Mouse (Mus musculus) liver, embryonic 13.5 days (tissue): ENCODE measurements around the gene Arid5b. TPM values are rescaled to one million over a fixed set of nuclear protein-coding genes. Genes with fewer than 3 reads are reported as not detected.

ENCODE experiments used
- ATAC-seq: fragments of 200-750 bp; cut with Nextera tagmentation; 2 replicates; pipeline ENCODE4 v1.8.0; 2017; ENCODE audit warnings: low read depth, mild to moderate bottlenecking, moderate number of reproducible peaks, moderate library complexity
- DNase-seq: peaks from one replicate; pipeline ENCODE4 v3.0.0; 2022
- H3K27ac ChIP-seq: fragments of 300-500 bp; sonication (generic); 2 replicates; pipeline ENCODE4 v1.5.1; 2015; ENCODE audit warnings: moderate library complexity, mild to moderate bottlenecking, inconsistent platforms
- H3K27me3 ChIP-seq: fragments of 300-500 bp; sonication (generic); 2 replicates; pipeline ENCODE4 v1.6.1; 2015; ENCODE audit warnings: mild to moderate bottlenecking, inconsistent platforms
- H3K36me3 ChIP-seq: fragments of 300-500 bp; sonication (generic); 2 replicates; pipeline ENCODE4 v1.6.1; 2015; ENCODE audit warnings: mild to moderate bottlenecking, inconsistent platforms
- H3K4me1 ChIP-seq: fragments of 300-500 bp; sonication (generic); replicated peaks from 2 replicates; pipeline ENCODE4 v1.6.1; 2015; ENCODE audit warnings: inconsistent platforms
- H3K4me2 ChIP-seq: fragments of 300-500 bp; sonication (generic); 2 replicates; pipeline ENCODE4 v1.6.1; 2015; ENCODE audit warnings: inconsistent platforms, mild to moderate bottlenecking, moderate library complexity
- H3K4me3 ChIP-seq: fragments of 300-500 bp; sonication (generic); replicated peaks from 2 replicates; pipeline ENCODE4 v1.5.1; 2015; ENCODE audit warnings: mild to moderate bottlenecking, inconsistent platforms
- H3K9ac ChIP-seq: fragments of 300-500 bp; sonication (generic); 2 replicates; pipeline ENCODE4 v1.6.1; 2015; ENCODE audit warnings: mild to moderate bottlenecking, inconsistent platforms
- H3K9me3 ChIP-seq: fragments of 300-500 bp; sonication (generic); replicated peaks from 2 replicates; pipeline ENCODE4 v1.6.1; 2016; ENCODE audit warnings: inconsistent platforms
- WGBS: fragments of 180-500 bp; shearing (Covaris S2); methylation state at CpG from one replicate; pipeline ENCODE4 v1.1.7; 2015; ENCODE audit not compliant: insufficient replicate concordance; 5-methylcytosine and 5-hydroxymethylcytosine counted together
- polyA plus RNA-seq: library from polyadenylated mRNA; unstranded; fragments of >200 nt; fragmentation: Nextera tagmentation; extraction: Ambion mirVana; gene quantifications from 2 replicates; pipeline ENCODE4 v1.2.1, GENCODE M21; 2015

Arid5b gene
- polyA plus RNA-seq, 1 experiment from 2014 or later = 4.1 TPM

- Histone ChIP-seq H3K9me3 (no peaks in the 10 kb centered on the region), H3K36me3 (no peaks in the 10 kb centered on the region), H3K9ac (no peak overlapping the region), H3K27me3 (no peaks in the 10 kb centered on the region), H3K4me2 (no peak overlapping the region), H3K27ac (no peak overlapping the region), H3K4me3 (no peak overlapping the region), H3K4me1 (peaks cover 3% of the 10 kb centered on the region; the same call in 1 of the 2 replicates)
- ATAC-seq (no peak), DNase-seq (no peak)
- WGBS = 83% methylated on average over 4 of the region's 4 CpGs
Measured at GRCm38 (mm10) chr10:68172906-68173305, 105.6 kb downstream of the Arid5b start.

- Histone ChIP-seq H3K4me1 (peaks cover 9% of the 10 kb centered on the region), H3K36me3 (no peaks in the 10 kb centered on the region), H3K9ac (no peak overlapping the region), H3K27ac (no peak overlapping the region), H3K27me3 (no peaks in the 10 kb centered on the region), H3K9me3 (no peaks in the 10 kb centered on the region), H3K4me2 (no peak overlapping the region), H3K4me3 (no peak overlapping the region)
- DNase-seq (no peak), ATAC-seq (no peak)
- 49% methylated on average over 9 of the region's 9 CpGs for WGBS
Measured at GRCm38 (mm10) chr10:68171974-68172373, 106.6 kb downstream of the Arid5b start.

- no peak for ATAC-seq
- Histone ChIP-seq H3K9me3 (no peaks in the 10 kb centered on the region), H3K4me2 (no peak overlapping the region), H3K27me3 (no peaks in the 10 kb centered on the region), H3K4me3 (no peak overlapping the region), H3K4me1 (peaks cover 15% of the 10 kb centered on the region), H3K36me3 (no peaks in the 10 kb centered on the region), H3K27ac (no peak overlapping the region), H3K9ac (no peak overlapping the region)
- 66% methylated on average over 6 of the region's 6 CpGs for WGBS
- DNase-seq = no peak
Measured at GRCm38 (mm10) chr10:68168613-68169012, 109.9 kb downstream of the Arid5b start.

- no peak overlapping the region for H3K4me2 ChIP-seq
- H3K9me3 ChIP-seq = no peaks in the 10 kb centered on the region
- peaks cover 15% of the 10 kb centered on the region for H3K4me1 ChIP-seq
- no peak overlapping the region; the same call in 1 of the 2 replicates for H3K27ac ChIP-seq
- WGBS = 81% methylated on average over 8 of the region's 8 CpGs
- no peak overlapping the region for H3K4me3 ChIP-seq
- no peaks in the 10 kb centered on the region for H3K36me3 ChIP-seq
- DNase-seq (no peak), ATAC-seq (no peak)
- H3K9ac ChIP-seq = no peak overlapping the region
- H3K27me3 ChIP-seq = no peaks in the 10 kb centered on the region
Measured at GRCm38 (mm10) chr10:68168141-68168540, 110.4 kb downstream of the Arid5b start.

GRCm38 (mm10) chr10:68167118-68167517 is 111.4 kb downstream of the Arid5b start:
- no peak overlapping the region for H3K4me3 ChIP-seq
- no peak overlapping the region for H3K9ac ChIP-seq
- ATAC-seq (no peak), DNase-seq (no peak)
- H3K4me1 ChIP-seq = peaks cover 15% of the 10 kb centered on the region
- 63% methylated on average over 4 of the region's 4 CpGs for WGBS
- no peaks in the 10 kb centered on the region for H3K27me3 ChIP-seq
- no peaks in the 10 kb centered on the region for H3K9me3 ChIP-seq
- no peaks in the 10 kb centered on the region for H3K36me3 ChIP-seq
- H3K4me2 ChIP-seq = no peak overlapping the region
- no peak overlapping the region for H3K27ac ChIP-seq

GRCm38 (mm10) chr10:68166695-68167086 is 111.8 kb downstream of the Arid5b start:
- no peak overlapping the region for H3K4me3 ChIP-seq
- H3K27ac ChIP-seq = no peak overlapping the region
- ATAC-seq = no peak

GRCm38 (mm10) chr10:68165709-68166694 is 112.5 kb downstream of the Arid5b start:
- no peak for DNase-seq
- no peak overlapping the region for H3K9ac ChIP-seq
- 65% methylated on average over 10 of the region's 10 CpGs for WGBS
- no peak for ATAC-seq
- H3K4me3 ChIP-seq = no peak overlapping the region
- H3K27me3 ChIP-seq = no peaks in the 10 kb centered on the region
- H3K27ac ChIP-seq = no peak overlapping the region
- no peak overlapping the region for H3K4me2 ChIP-seq
- no peaks in the 10 kb centered on the region for H3K9me3 ChIP-seq
- no peaks in the 10 kb centered on the region for H3K36me3 ChIP-seq
- peaks cover 15% of the 10 kb centered on the region for H3K4me1 ChIP-seq

More at GRCm38 (mm10) chr10:68166695-68167086, 111.8 kb downstream of the Arid5b start:
- WGBS = 64% methylated on average over 2 of the region's 2 CpGs
- peaks cover 15% of the 10 kb centered on the region for H3K4me1 ChIP-seq
- H3K36me3 ChIP-seq = no peaks in the 10 kb centered on the region
- H3K9me3 ChIP-seq = no peaks in the 10 kb centered on the region
- no peak overlapping the region for H3K9ac ChIP-seq
- no peak overlapping the region for H3K4me2 ChIP-seq
- DNase-seq = no peak
- no peaks in the 10 kb centered on the region for H3K27me3 ChIP-seq

- Histone ChIP-seq H3K4me3 (no peak overlapping the region), H3K9me3 (no peaks in the 10 kb centered on the region), H3K9ac (no peak overlapping the region), H3K4me1 (peaks cover 21% of the 10 kb centered on the region), H3K27me3 (no peaks in the 10 kb centered on the region), H3K27ac (no peak overlapping the region), H3K36me3 (no peaks in the 10 kb centered on the region), H3K4me2 (no peak overlapping the region)
- ATAC-seq (no peak), DNase-seq (no peak)
- 72% methylated on average over 8 of the region's 8 CpGs for WGBS
Measured at GRCm38 (mm10) chr10:68164723-68165706, 113.5 kb downstream of the Arid5b start.

- 82% methylated on average over 2 of the region's 2 CpGs for WGBS
- Histone ChIP-seq H3K36me3 (no peaks in the 10 kb centered on the region), H3K4me1 (peaks cover 27% of the 10 kb centered on the region), H3K27ac (no peak overlapping the region), H3K27me3 (no peaks in the 10 kb centered on the region), H3K4me3 (no peak overlapping the region), H3K9me3 (no peaks in the 10 kb centered on the region), H3K4me2 (no peak overlapping the region), H3K9ac (no peak overlapping the region)
- ATAC-seq (no peak), DNase-seq (no peak)
Measured at GRCm38 (mm10) chr10:68164137-68164536, 114.4 kb downstream of the Arid5b start.

- H3K9ac ChIP-seq = no peak overlapping the region
- no peaks in the 10 kb centered on the region for H3K27me3 ChIP-seq
- H3K4me1 ChIP-seq = peaks cover 59% of the 10 kb centered on the region
- ATAC-seq (no peak), DNase-seq (no peak)
- no peaks in the 10 kb centered on the region for H3K36me3 ChIP-seq
- H3K4me2 ChIP-seq = 0 out of 2 replicates have a peak overlapping the region, but pooled peaks have one; percentile 5
- no peak overlapping the region for H3K4me3 ChIP-seq
- no peak overlapping the region for H3K27ac ChIP-seq
- 45% methylated on average over 9 of the region's 9 CpGs for WGBS
- no peaks in the 10 kb centered on the region for H3K9me3 ChIP-seq
Measured at GRCm38 (mm10) chr10:68159759-68160158, 118.8 kb downstream of the Arid5b start.

GRCm38 (mm10) chr10:68158555-68158954 is 120.0 kb downstream of the Arid5b start:
- Histone ChIP-seq H3K36me3 (no peaks in the 10 kb centered on the region), H3K4me1 (peaks cover 69% of the 10 kb centered on the region), H3K27me3 (no peaks in the 10 kb centered on the region), H3K4me2 (peak overlapping the region; percentile 66), H3K9ac (peak overlapping the region; percentile 14; the same call in 1 of the 2 replicates), H3K27ac (peak overlapping the region; percentile 95; the same call in 1 of the 2 replicates), H3K9me3 (no peaks in the 10 kb centered on the region), H3K4me3 (peak overlapping the region; percentile 54; the same call in 1 of the 2 replicates)
- 28% methylated on average over 5 of the region's 5 CpGs for WGBS
- DNase-seq (no peak), ATAC-seq (no peak)
